ENCODE assay signal across 27 mouse cellular contexts in genomic region chr16:13732786-13733185, GRCm38 (mm10). TPM values are rescaled to one million over a fixed set of nuclear protein-coding genes. Genes with fewer than 3 reads are reported as not detected.
DNase-seq lines count a peak whose midpoint lies in the region; ATAC-seq and TF ChIP-seq lines count a peak whose summit lies in the region.
"Had no signal": no experiment of that assay in that cellular context is flagged by ENCODE, and none has a peak within 500 bp of the region (broad histone marks: within the 10 kb centered on the region; RNA-seq: fewer than 3 reads in every experiment).

No protein-coding gene starts in this region.

- H3K27ac ChIP-seq in ES-Bruce4 (ENCODE audit: insufficient read depth, low read length), result 0 out of 2 replicates have a peak overlapping the region, but pooled peaks have one; percentile 15
- 0 out of 2 replicates have a peak overlapping the region, but pooled peaks have one; percentile 14 for H3K27ac ChIP-seq in stomach, postnatal 0 days (replicated peaks)
- H3K27ac ChIP-seq: embryonic facial prominence, embryonic 13.5 days; embryonic facial prominence, embryonic 15.5 days; forebrain, embryonic 10.5 days; forebrain, embryonic 12.5 days had no signal

- WGBS in stomach, postnatal 0 days, result 60% methylated on average over 3 of the region's 3 CpGs

- no peak overlapping the region for H3K4me2 ChIP-seq in stomach, postnatal 0 days (replicated peaks; ENCODE audit: low read depth)
- H3K4me2 ChIP-seq: embryonic facial prominence, embryonic 13.5 days; embryonic facial prominence, embryonic 15.5 days; forebrain, embryonic 12.5 days had no signal

- no peaks in the 10 kb centered on the region for H3K9me3 ChIP-seq in ES-Bruce4 (replicated peaks; ENCODE audit: control insufficient read depth, insufficient read depth, low read length, poor library complexity, severe bottlenecking)
- H3K9me3 ChIP-seq in stomach, postnatal 0 days (ENCODE audit: control insufficient read depth, low read length), result no peaks in the 10 kb centered on the region
- H3K9me3 ChIP-seq: embryonic facial prominence, embryonic 13.5 days; embryonic facial prominence, embryonic 15.5 days; forebrain, embryonic 10.5 days; forebrain, embryonic 12.5 days; G1E had no signal

- H3K27me3 ChIP-seq in ES-Bruce4 (ENCODE audit: control insufficient read depth, insufficient read depth, low read length, poor library complexity, severe bottlenecking), result no peaks in the 10 kb centered on the region
- no peaks in the 10 kb centered on the region for H3K27me3 ChIP-seq in stomach, postnatal 0 days (ENCODE audit: control insufficient read depth, insufficient read depth, low read length)
- H3K27me3 ChIP-seq: embryonic facial prominence, embryonic 15.5 days; Patski had no signal

- DNase-seq in heart, adult 11 months, result peak; percentile 76
- no peak for DNase-seq in heart, adult 9 months (ENCODE audit: low spot score in 2 of 2)
- DNase-seq in R1 (ENCODE audit: low read depth, low spot score), result peak; percentile 54
- DNase-seq in stomach, postnatal 0 days (ENCODE audit: low spot score), result no peak
- DNase-seq in right cerebral cortex, adult 2 months (ENCODE audit: low spot score in 2 of 2), result no peak
- DNase-seq in kidney, postnatal 14 days, result no peak
- DNase-seq: adrenal gland, adult 8-10 months; B cell, adult 2 months; cerebellum, adult 18-20 months; cerebellum, adult 8-10 months; cerebellum, adult 9-11 months; cerebellum, postnatal 14 days; cerebellum, postnatal 36 days; embryo, embryonic 11 days had no signal

- TF ChIP-seq POLR2A in ES-Bruce4 (IDR thresholded peaks at IDR 0.05; ENCODE audit: insufficient read depth, low read length), result no peak

- 0 out of 2 replicates have a peak, but pooled peaks have one; percentile 43 for TF ChIP-seq EP300 in ES-Bruce4 (IDR thresholded peaks at IDR 0.05; ENCODE audit: insufficient read depth, low read depth, low read length)
- no peak for TF ChIP-seq EP300 in stomach, postnatal 0 days (optimal IDR thresholded peaks at IDR 0.05)

- no peaks in the 10 kb centered on the region for H3K36me3 ChIP-seq in ES-Bruce4 (ENCODE audit: control insufficient read depth, insufficient read depth, low read length, poor library complexity, severe bottlenecking)
- H3K36me3 ChIP-seq in stomach, postnatal 0 days (ENCODE audit: control insufficient read depth, insufficient read depth, low read length), result no peaks in the 10 kb centered on the region
- H3K36me3 ChIP-seq: embryonic facial prominence, embryonic 13.5 days; embryonic facial prominence, embryonic 15.5 days; forebrain, embryonic 10.5 days; forebrain, embryonic 12.5 days; G1E had no signal

- no peak overlapping the region for H3K4me3 ChIP-seq in ES-Bruce4 (ENCODE audit: low read depth, low read length)
- no peak overlapping the region for H3K4me3 ChIP-seq in stomach, postnatal 0 days (ENCODE audit: low read depth, low read length)
- H3K4me3 ChIP-seq: embryonic facial prominence, embryonic 13.5 days; embryonic facial prominence, embryonic 15.5 days; erythroblast, embryonic 14.5 days; forebrain, embryonic 10.5 days; forebrain, embryonic 12.5 days had no signal

- H3K4me1 ChIP-seq in ES-Bruce4 (ENCODE audit: control insufficient read depth, insufficient read depth, low read length), result peaks cover 3% of the 10 kb centered on the region
- H3K4me1 ChIP-seq in stomach, postnatal 0 days (replicated peaks; ENCODE audit: control insufficient read depth, insufficient read depth), result no peaks in the 10 kb centered on the region
- H3K4me1 ChIP-seq: embryonic facial prominence, embryonic 13.5 days; forebrain, embryonic 12.5 days had no signal

- no peak overlapping the region for H3K9ac ChIP-seq in ES-Bruce4 (ENCODE audit: low read depth, poor library complexity, severe bottlenecking)
- H3K9ac ChIP-seq in stomach, postnatal 0 days (ENCODE audit: low read length), result no peak overlapping the region
- H3K9ac ChIP-seq: embryonic facial prominence, embryonic 13.5 days; embryonic facial prominence, embryonic 15.5 days; forebrain, embryonic 12.5 days had no signal

- no peak for ATAC-seq in stomach, postnatal 0 days (ENCODE audit: low FRiP score, low TSS enrichment)
- ATAC-seq: activated CD4-positive, CD25-positive, alpha-beta regulatory T cell, adult 4 months; CD4-positive, CD25-positive, alpha-beta regulatory T cell, adult 4 months; forebrain, embryonic 14.5 days; forebrain, embryonic 16.5 days had no signal

- TF ChIP-seq CTCF in ES-Bruce4 (IDR thresholded peaks at IDR 0.05; ENCODE audit: low read depth, low read length), result no peak
- no peak for TF ChIP-seq CTCF in stomach, postnatal 0 days (IDR thresholded peaks at IDR 0.05; ENCODE audit: low read depth)

RNA-seq across cellular contexts. Expression of gene Pla2g10, which starts 2.0 kb away (rescaled TPM):
- 7.8 and 11.8 TPM in 2 replicates for polyA plus RNA-seq in ES-Bruce4 (2011; ENCODE audit: insufficient read depth, insufficient read length, low read depth, missing spikeins)
- polyA plus RNA-seq in stomach, postnatal 0 days (2015; fragmentation: Nextera tagmentation; extraction: Ambion mirVana), result 142 and 153 TPM in 2 replicates
- polyA plus RNA-seq: activated CD4-positive, CD25-positive, alpha-beta regulatory T cell, adult 4 months; CD4-positive, CD25-positive, alpha-beta regulatory T cell, adult 4 months; embryonic facial prominence, embryonic 11.5 days; erythroblast, embryonic 14.5 days; forebrain, embryonic 10.5 days; forebrain, embryonic 14.5 days; forebrain, embryonic 16.5 days; G1E; Patski had no signal

RNA-seq across cellular contexts. Expression of gene Rrn3, which starts 47.7 kb away (rescaled TPM):
- polyA plus RNA-seq in ES-Bruce4 (2011; ENCODE audit: insufficient read depth, insufficient read length, low read depth, missing spikeins), result 131 and 134 TPM in 2 replicates
- polyA plus RNA-seq in stomach, postnatal 0 days (2015; fragmentation: Nextera tagmentation; extraction: Ambion mirVana), result 33.9 and 34.5 TPM in 2 replicates

Comparison
In these comparisons a context has a peak if more than half of its experiments do, and no peak if none do; other contexts are left out.
1. DNase-seq: peak in heart, adult 11 months (single experiment) and R1 (single experiment); none in heart, adult 9 months (0 of 2), stomach, postnatal 0 days (single experiment), right cerebral cortex, adult 2 months (0 of 2) and kidney, postnatal 14 days (single experiment).
2. RNA of gene Pla2g10, which starts 2.0 kb away (polyA plus RNA-seq): 142 to 153 TPM in stomach, postnatal 0 days; 7.8 to 11.8 TPM in ES-Bruce4; every median in the first group is over 10 times any median in the second.